Mouse (Mus musculus): ENCODE measurements around the gene Cd200.
"Not testable (repeated sequence)": the region's sequence is repeated elsewhere in the genome, so short reads cannot be mapped to it uniquely, and the experiment has no call there.

Gene Cd200

DNA sequence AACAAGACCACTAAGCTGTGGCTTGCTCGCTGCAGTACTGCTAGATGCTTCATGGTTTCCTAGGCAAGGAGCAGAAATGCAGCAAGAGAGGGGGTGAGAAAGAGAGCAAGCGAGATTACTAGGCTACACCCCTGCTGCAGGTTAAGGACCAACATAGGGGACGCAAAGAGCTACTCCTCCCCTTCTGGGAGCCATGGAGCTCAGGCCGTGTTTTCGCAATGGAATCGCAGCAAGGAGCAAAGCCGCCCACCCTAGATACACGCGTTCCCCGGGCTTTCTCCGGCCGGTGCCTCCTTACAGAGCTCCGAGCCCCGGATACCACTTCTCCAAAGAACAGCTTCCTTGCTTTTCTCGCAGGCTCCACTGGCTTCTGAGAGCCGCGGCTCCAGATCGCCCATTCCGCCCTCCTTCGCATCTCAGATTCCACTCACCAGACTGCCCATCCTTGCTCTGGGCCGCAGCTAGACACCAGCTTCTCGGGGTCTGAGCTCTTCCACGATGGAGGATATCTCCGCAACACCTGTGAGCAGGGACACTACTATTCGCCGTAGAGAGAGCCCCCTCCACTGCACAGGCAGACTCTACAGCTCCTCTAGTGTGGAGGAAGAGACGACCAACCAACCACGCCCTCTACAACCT, at the start of gene Cd200:
Cd200 (minus strand) TSS at position 629 of the 639 bp plus-strand sequence.
- peak; percentile 15 for DNase-seq

GRCm38 (mm10) chr16:45454762-45455161, 45.9 kb upstream of the Cd200 start:
- no peak for DNase-seq

- DNase-seq, result no peak
Measured at GRCm38 (mm10) chr16:45437230-45437739, 28.4 kb upstream of the Cd200 start.

DNA sequence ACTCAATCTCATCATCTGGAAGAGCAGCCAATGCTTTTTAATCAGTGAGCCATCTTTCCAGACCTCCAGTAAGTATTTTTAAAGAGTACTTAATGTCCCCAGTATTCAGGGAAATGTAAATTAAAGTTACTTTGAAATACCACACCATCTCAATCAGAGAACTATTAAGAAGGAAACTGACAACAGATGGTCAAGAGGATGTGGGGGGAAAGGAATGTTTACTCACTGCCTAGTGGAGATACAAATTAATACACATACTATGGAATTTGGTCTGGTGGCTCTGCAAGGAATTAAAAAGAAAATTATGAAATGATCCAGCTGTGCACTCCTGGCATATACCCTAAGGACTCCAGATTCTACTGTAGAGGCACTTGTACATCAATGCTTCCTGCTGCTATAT, 26.7 kb upstream of the Cd200 start:
- DNase-seq, result no peak

GRCm38 (mm10) chr16:45427651-45428050, 18.8 kb upstream of the Cd200 start:
- no peak for DNase-seq

- DNase-seq, result no peak
Measured at GRCm38 (mm10) chr16:45413497-45413896, 4.6 kb upstream of the Cd200 start.

DNA sequence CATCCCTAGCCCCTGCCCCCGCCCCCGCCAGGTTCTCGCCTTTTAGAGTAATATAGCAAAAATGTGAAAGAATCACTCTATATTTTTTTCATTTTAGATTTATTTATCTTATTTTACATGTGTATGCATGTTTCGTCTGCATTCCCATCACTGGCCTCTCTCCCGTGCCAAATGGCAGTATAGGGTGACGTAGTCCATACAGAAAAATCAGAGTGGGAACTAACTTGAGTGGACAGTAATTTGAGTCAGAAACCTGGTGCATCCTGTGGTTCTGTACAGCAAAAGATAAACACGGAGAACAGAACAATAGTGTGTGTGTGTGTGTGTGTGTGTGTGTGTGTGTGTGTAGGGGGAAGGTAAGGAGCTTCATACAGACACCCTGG, 202 bp upstream of the Cd200 start:
- not testable (repeated sequence) for DNase-seq

- DNase-seq, result no peak
Measured at GRCm38 (mm10) chr16:45407645-45408400, 1.0 kb downstream of the Cd200 start.

DNA sequence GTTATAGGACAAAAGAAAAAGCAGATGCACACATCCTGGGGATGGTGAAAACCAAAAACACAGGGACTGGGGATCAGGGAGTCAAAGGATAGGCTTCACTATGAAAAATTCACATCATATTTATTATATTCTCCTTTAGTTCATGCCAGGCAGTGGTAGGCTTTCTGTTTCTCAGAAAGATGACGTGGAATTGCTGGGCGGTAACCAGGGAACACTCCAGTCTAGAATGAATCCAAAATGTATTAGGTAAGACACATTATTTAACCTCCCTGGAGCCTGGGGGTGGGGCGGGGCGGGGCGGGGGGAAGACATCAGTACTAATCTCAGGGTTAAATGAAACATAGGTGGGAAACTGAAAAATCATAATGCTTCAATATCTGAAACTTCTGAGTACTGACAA, 1.8 kb downstream of the Cd200 start:
- DNase-seq, result no peak

DNA sequence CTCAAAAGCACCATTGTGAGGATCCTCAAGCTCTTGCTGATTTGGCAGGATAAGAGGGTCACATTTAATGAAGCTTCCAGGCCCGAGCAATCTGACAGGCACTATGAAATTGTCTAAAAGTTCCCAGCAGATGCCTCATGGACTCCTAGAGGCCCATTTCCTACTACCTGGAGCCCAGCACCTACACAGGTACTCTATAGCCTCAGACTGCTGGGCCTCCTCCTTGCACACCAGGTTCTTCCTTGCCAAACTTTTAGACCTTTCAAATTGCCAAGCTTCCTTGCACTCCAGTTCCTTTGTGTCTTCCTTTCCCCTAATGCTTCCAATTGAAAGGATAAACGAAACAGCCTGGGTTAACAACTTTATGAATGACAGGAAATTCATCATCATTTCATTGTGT, 5.9 kb downstream of the Cd200 start:
- no peak for DNase-seq

DNA sequence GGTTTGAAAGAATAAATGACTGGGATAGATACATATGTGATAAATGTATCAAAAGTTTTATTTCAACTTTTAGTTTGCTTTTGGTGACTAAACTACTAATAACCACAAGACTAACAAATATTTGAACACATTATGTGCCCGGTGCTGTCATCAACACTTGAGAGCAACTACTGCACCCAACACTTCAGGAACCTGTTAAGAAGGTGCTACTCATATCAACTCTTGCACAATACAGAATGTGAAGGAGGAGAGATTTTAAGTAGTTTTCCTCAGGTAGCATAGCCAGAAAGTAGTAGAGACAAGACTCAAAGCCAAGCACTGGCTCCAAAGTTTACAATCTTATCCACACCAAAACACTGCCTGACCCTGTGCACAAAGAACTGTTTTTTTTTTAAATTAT, 6.8 kb downstream of the Cd200 start:
- no peak for DNase-seq

DNA sequence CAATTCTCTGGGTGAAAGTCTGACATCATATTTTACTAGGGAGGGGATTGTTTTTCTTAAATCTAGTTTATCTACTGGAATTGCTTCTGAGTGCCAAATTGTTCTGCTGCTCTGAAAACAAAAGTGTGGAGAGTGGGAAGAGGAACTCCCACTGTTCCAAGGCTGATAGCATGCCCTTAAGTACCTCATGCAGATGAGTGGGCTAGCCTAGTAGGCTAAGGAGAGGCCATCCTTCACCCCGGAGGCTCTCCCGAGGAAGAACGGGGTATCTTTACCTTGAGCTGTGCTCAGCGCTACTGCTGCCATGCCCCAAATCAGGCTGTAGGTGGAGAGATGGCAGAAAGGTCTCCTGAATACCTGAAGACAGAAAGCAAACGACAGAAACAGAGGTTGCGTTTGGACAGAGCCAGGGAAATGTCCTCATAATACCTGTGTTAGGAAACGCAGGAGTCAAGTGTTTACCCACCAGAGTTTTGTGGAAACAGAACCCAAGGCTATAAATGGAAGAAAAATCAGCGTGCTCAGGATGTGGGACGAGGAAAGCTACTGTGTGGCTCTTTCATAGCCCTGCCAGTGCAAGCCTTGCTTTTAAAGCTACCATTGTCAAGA, 8.8 kb downstream of the Cd200 start:
- no peak for DNase-seq

GRCm38 (mm10) chr16:45399411-45399810, 9.4 kb downstream of the Cd200 start:
- DNase-seq, result no peak

- no peak for DNase-seq
Measured at GRCm38 (mm10) chr16:45397440-45397839, 11.4 kb downstream of the Cd200 start.

DNA sequence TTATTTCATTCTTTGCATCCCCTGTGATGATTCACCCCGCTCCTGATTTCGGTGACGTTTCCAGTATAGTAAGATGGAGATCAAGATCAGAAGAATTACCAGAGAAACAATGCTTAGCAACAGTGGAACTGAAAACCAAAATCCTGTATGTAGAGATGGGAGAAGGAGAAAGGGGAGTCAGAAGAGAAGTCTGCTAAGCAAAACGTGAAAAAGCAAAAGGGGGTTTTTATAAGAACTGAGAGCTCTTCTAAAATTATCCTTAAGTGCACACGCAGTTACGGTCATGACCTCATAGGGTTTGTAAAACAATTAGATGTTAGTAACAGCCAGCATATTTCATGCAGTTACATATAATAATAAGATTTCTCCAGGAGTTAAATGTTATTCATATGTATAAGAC, 16.6 kb downstream of the Cd200 start:
- DNase-seq, result no peak

DNA sequence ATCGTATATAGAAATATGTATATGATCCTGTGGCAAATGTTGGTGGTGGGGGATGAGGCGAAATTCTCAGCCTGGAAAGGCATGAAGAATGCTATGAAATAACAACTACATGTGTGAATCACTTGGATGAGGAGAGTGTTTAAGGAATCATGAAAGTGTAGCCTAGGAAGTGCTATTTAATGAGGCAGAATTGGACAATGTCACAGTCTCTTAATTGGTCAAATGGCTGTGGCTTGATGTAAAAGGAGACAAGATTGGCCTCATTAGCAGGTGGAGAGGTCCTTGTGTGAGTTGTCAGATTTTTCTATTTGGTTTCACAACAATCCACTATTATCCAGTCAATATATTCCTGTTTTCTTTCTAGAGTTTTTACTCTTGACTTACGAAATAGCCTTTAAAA, 17.2 kb downstream of the Cd200 start:
- DNase-seq, result no peak

DNA sequence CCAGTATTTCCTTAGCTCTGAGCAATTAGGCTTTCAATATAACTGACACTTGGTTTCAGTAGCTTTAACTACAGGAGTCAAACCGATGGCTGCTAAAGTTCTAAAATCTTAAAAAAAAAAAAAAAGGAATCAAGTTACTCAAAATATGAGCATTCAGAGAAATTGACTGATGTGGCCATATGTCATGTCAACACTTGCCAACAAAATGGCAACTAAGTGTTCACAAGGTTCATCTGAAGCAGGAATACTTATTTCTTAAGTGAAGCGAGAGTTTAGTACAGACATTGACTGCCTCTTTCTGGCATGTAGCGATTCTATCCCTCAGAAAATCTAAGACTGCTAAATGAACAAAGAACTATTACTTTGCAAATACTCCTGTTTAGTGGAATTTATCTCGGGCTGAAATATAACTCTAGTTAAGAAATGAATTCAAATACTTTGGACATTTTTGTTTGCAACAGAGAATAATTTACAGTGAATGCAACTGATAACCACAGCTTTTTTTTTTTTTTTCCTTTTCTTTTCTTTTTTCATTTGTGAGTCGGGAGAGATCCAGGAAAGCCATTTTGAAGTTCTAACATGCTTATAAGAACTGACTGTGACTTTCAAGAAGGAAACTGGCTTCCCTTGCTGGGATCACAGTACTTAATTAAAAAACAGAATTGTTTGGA, 18.4 kb downstream of the Cd200 start:
- no peak for DNase-seq

DNA sequence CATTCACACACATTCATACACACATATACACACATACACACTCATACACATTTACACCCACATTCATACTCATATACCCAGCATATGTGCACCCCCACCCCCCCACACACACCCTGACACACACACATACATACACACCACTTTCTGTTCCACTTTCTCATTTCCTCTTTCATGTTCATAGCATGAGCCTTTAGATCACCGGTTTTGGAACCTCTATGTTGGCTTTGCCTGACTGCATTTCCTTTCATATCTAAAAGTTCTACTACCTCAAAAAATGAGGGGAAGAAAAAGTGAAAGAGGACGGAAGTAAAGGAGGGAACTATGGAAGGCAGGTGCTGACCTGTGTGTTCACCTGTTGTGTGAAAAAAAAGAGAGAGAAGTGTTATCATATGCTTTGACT, 19.0 kb downstream of the Cd200 start:
- no peak for DNase-seq

DNA sequence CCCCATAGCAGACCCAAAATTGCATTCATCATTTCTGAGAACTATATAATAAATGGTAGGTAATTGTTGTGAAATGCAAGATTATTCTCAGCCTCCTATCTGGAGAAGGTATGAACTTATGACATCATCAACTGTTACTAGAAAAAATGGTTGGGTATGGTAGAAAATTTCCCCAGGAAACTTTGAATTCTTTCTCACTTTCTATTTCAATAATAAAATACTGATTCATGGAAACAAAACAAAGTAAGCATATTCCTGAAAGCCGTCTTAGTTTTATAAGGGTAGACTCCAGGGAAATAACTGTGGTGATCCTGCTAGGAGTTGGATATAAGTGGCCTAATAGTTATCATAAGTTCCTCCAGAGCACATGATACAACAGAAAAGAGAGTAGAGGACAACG, 19.8 kb downstream of the Cd200 start:
- DNase-seq, result no peak

- DNase-seq, result no peak
Measured at GRCm38 (mm10) chr16:45381811-45382210, 27.0 kb downstream of the Cd200 start.

DNA sequence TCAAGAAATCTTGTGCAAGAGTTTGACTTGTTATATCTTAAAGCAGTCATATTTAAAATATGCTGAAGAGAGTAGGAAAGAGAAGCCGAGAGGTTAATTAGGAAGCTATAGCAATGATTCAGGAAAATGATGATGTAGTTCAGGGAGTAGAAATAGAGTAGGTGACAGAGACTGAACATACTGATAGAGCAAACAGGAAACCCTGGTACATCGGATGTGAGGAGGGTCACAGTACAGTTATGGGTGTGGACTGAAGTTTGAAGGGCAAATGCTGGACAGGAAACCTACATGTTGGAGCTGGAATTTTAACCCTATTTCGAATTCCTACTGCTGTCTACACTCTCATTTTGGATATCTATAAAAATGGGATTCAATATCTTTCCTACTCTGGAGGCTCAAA, 29.9 kb downstream of the Cd200 start:
- no peak for DNase-seq

DNA sequence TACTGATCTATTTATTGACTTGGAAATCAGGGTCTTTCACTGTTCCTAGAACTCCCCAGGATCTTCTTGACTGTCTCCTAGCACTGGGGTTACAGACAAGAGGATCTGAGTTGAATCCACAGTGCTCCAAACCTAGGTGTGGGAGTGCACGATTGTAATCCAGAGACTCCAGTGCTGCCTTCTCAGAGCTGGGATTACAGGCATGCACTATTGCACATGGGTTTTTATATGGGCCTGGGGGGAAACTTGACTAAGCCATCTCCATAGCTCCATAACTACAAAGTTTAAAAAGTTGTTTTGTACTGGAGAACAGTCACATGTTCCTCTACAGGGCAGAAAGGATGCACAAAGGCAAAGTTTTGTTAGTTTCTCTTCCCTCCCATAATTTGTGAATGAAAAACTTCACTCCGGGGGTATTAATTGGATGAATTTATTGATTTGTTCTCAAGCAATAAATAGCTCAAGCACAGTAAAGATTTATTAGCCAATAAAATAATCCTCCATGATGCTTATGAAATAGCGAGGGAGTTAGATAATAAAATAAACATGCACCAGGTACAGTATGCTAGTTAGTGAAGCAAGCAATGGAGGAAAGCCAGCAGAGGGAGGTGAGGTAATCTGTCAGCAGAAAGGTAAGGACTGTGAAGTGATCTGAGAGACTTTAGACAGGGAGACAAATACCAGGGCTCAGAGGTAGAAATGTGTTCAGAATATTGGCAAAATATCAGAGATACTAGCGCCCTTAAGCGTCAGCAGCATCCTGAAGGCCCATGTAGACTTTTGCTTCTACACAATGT, 30.5 kb downstream of the Cd200 start:
- DNase-seq, result no peak

DNA sequence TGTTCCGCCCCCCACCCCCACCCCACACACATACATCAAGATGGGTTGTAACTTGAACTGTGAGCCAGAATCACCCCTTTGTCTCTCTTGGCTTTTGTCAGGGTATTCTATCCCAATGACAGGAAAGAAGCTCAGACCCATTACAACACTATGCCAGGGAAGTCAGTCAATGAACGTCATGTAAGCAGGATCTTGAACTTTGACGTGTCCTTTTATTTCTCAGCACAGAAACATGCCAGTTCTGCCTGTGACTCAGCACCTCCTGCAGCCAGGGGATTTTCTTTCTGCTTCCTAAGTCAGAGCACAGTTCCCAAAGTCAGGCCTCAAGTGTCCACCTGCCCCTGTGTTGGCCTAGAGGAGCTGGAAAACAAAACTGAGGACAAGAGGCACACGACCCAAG, 31.5 kb downstream of the Cd200 start:
- DNase-seq, result no peak

All from liver (tissue).